Mouse (Mus musculus) stomach, adult 2 months (tissue): ENCODE data around the gene Gm10322. TPM values are rescaled to one million over a fixed set of nuclear protein-coding genes. Genes with fewer than 3 reads are reported as not detected.

Experiments
- polyA plus RNA-seq: library from polyadenylated mRNA; depleted of rRNA; stranded (reverse); fragments of >200 nt; gene quantifications from 2 replicates; pipeline ENCODE4 v1.2.3, GENCODE M21; 2012; rRNA removed

The Gm10322 gene
- not detected in 2 replicates for polyA plus RNA-seq

DNA sequence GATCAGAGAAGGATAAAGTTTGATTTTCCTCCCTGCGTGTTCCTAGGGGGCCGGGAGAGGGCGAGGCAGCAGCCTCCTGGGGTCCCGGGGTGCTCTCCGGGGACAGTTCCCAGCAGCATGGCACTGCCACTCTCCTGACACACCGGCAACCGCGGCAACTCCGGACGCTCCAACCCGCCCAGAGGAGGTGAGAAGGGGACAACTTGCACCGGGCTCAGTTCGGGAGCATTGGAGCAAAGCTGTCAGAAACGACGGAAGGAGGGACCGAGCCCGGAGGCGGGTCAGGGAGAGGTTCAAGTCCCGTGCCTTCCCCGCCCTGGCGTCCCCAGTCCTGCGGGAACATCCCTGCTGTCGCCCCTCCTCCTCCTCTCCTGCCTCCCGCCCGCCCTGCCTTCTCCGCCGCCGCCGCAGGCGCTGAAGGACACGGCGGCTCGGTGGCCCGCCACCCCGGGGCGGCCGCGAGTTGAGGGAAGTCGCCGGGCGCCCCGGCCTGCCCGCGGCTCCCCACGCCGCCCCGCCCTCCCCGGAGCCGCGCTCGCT, at the start of gene Gm10322:
Gm10322 (plus strand) TSS at position 83 of the 540 bp plus-strand sequence.

DNA sequence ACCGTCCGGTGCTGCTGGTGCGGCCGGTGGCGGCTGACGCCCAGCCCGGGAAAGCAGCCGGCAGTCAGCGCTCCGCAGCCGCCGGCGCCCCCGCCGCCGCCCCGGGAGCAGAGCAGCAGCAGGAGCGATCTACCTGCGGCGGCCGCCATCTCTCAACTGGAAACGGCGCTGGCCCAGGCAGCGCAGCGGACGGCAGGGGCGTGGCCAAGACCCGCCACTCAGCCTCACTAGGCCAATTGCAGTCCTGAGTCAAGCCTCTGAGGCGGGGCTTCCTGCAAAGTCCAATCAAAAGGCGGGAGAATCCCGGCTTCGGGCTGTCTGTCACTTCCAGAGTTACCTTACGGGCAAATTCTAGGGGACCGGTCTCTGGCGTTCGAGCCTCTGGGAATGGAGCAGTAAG, 659 bp downstream of the Gm10322 start, which contains the start of gene Mcu:
Mcu (minus strand) TSS at position 171 of the 400 bp plus-strand sequence.

Other genes with a start within 250 kb of the Gm10322 start
- 1.9 and 2.4 TPM in 2 replicates for gene Gm10273, start 220.4 kb upstream of the Gm10322 start, polyA plus RNA-seq
- 3.4 and 4.9 TPM in 2 replicates for gene Pla2g12b, start 212.4 kb upstream of the Gm10322 start, polyA plus RNA-seq
- gene Oit3, start 174.3 kb upstream of the Gm10322 start, polyA plus RNA-seq = 0.09 and 0.10 TPM in 2 replicates
- 19.7 and 25.5 TPM in 2 replicates for gene Mcu, start 629 bp downstream of the Gm10322 start, polyA plus RNA-seq
- 34.2 and 36.6 TPM in 2 replicates for gene Micu1, start 86.4 kb downstream of the Gm10322 start, polyA plus RNA-seq